Mouse (Mus musculus): ENCODE measurements around the gene AI661453.

Gene AI661453

DNA sequence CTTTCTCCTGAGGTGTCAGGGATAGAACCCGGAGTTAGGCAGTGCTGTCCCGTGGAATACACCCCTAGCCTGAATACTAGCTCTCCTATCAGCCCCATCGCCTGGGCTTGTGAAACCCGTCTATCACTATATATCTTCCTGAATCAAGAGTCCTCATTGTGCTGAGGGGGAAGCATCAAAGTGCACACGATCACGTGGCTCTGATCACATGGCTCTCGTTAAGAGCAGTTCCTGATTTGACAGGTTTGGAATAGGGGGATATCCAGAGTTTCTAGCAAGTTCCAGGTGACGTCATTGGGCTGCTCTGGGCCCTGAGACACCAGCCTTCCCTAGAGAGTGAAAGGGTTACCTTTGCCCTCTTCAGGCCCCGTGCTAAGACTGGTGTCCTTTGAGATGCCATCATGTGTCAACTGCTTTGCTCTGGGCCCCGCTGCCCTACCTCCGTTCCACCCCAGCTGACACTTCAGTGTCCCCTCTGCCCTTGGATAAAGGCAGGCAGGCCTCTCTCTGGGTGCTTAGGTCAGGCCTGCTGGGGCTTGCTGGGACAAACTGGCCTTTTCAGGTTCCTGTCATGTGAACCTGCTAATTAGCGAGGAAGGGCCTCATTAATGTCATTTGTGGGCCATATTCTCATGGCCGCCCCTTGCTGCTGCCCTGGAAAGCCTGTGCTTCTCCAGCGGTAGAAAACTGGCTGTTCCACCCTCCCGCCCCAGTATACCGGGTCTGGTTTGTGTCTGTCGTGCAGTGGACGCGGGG, 5.1 kb downstream of the AI661453 start:
- DNase-seq (ENCODE audit: low spot score) = no peak

DNA sequence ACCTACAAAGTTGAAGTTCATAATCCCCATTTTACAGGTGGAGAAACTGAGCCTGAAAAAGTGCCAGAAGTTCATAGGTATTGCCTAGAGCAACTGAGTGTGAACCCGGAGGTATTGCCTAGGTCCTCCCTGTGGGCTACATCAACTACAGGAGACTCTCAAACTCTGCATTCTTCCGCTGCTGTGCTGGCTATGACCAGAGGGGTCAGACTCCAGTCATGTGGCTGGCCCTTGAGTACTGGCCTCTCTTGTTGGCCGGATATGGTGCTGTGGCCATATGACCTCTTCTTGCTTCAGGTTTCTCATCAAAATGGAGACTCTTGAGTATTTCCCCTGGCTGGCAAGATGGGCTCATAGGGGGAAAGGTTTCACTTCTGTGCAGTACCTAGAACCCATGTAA, 5.9 kb downstream of the AI661453 start:
- no peak for DNase-seq (ENCODE audit: low spot score)

DNA sequence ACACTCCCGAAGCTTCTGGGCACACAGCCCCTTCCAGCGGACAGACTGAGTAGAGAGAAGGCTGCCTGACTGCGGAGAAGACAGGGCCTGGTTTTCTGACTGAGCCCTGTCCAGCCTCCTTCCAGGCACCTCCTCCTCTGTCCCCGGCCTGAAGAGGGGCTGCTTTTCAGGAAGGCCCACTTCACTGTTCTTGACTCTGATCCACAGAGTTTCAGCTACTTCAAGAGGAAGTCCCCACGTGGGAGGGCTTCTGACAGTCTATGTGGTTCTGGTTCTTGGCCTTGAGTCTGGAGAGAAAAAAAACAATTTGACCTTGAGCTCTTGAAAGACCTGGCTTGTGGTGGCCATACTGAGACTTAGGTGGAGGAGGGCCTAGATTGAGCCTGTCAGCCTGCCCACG, 7.7 kb downstream of the AI661453 start:
- DNase-seq (ENCODE audit: low spot score) = no peak

DNA sequence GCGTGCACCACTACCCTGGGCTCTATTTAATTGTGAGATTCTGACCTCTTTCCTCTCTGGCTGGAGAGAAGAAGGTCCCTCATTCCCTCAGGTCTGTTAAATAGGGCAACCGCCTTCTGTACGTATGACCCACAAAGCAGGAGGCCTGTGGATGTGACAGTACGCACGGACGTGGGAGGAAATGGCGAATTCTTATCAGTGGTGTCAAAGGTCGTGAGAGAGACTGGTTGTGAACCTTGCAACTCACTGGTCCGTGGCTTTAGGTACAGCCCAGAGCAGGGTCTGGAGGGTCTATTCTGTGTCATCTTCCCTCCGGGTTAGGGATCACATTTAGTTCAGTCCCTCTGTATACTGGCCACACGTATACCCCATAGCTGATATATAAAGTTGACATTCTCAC, 9.1 kb downstream of the AI661453 start:
- DNase-seq (ENCODE audit: low spot score) = no peak

DNA sequence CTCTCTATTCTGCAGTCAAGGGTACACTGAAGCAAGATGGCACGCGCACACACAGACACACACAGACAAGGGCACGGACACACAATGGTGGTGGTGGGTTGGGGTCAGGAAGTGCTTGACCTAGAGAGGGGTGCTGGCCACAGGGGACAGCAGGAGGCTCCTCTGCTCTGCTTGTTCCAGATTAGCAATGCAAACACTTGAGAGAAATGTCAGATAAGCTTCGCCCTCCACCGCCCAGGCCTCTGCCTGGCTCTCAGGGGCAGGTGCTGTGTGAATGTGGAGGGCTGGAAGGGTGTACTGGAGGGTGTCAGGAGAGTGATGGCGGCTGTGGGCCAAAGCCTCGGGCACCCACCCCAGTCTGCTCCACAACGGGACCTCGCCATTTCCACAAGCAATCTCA, 9.6 kb downstream of the AI661453 start:
- no peak for DNase-seq (ENCODE audit: low spot score)

DNA sequence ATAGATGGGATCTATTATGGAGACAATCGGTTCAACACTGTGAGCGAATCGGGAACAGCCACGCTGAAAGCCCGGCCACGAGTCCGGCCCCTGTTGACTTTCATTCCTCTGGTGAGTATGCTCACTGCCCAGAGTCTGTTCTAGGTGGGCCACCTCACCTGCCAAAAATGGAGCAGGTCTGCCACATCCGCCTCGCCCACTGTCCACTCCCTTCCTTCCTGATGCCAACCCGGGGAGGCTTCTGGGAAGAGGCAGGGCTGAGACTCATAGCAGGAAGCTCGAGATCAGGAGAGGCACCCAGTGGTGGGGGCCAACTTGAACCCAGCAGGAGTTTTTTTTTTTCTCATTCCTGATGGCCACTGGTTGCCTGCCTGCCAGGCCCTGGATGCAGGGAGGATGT, 10.1 kb downstream of the AI661453 start:
- DNase-seq (ENCODE audit: low spot score) = no peak

DNA sequence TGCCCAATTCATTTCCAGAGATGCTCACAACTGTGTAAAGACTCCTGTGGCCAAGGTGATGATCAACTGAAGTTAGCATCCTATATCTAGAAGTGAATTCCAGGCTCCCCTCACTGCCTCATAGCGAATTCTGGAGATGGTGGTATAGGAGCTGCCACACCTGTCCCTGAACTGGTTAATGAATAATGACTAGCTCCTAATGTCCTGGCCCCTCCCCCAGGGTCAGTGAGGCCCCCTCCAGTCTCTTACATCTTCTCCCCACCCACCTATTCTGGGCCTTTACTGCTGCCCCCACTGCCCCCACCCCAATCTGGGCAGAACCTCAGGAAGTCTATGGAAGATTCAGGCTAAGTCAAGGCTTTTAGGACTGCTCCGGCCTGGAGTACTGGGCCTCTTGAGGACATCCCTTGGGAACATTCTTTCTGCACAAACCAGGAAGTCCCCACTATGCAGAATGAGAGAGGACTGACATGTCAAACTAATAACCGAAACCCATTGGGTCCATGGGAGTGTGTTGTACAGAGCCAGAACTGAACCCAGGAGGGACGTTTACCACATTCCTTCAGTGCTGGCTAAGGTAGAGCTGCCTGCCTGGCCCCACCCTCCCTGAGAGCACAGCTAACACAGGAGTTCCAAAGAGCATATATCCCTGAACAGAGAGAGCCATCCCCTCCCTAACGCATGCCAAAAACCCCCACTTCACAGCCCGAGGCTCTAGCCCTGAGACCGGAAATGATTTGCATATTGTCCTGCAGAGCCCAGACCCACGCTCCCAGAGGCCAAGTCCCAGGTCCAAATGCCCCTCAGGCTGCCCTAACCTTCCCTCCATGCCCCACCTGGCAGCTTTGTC, 12.3 kb downstream of the AI661453 start:
- no peak for DNase-seq (ENCODE audit: low spot score)

DNA sequence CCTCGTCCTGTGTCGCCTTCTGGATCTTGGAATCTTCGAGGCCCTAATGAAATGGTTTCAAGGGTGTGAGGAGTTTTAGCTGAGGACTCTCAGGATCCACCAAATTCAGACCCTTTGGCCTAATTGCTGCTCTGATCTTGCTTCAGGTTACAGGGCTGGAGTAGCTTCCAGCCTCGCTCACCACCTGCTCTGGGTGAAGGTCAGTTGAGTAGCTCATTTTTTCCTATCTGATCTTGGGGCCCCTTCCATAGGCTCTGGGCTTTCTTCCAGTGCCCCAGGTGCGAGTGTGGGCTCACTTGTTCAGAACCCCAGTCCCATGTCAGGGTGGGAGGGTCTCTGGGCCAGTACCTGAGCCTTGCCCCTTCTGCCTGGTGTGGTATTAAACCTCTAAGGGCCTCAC, 13.0 kb downstream of the AI661453 start:
- DNase-seq (ENCODE audit: low spot score) = no peak

DNA sequence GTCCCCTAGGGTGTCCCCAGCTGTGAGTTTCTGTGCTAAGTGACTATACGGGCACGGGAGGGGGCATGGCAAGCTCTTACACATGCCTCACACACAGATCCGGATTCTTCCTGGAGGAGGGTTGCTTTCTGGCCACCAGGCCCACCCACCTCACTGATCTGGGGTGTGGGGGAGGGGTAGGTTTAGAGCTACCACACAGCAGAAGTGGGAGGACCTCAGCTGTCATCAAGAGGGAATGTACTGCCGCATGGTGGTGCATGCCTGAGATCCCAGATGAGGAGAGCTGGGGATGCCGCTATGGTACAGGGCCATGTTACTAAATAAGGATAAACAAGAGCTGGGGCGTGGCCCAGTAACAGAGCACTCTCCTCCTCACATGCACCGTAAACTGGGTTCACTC, 13.8 kb downstream of the AI661453 start:
- no peak for DNase-seq (ENCODE audit: low spot score)

DNA sequence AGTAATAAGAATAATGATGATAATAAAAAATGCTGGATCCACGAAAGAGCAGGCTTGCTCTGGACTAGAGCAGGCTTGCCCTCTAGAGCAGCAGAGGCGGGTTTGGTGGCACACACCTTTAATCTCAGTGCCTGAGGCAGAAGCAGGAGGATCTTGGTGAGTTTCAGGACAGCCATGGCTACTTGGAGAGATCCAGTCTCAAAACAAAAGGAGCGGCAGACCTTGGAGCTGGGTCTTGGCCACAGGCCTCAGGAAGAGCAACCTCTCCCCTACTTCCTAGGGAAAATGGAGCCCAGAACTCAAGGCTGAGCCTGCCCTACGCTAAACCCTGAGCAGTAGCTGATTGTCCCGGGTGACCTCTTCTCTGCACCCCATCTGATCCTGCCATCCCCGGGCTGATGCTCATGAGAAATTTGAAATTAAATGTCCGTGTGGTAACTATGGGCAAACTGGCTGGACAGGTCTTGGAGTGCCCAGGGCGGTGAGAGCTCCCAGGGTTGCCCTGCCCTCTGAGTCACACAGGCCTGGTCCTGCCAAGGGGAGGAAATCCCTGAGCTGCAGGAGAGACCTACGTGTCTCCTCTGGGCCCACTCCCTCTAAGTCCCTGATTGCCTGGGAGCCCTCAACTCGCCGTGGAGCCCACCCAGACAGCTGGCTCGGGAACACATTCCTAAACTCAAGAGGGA, 14.6 kb downstream of the AI661453 start:
- no peak for DNase-seq (ENCODE audit: low spot score)

DNA sequence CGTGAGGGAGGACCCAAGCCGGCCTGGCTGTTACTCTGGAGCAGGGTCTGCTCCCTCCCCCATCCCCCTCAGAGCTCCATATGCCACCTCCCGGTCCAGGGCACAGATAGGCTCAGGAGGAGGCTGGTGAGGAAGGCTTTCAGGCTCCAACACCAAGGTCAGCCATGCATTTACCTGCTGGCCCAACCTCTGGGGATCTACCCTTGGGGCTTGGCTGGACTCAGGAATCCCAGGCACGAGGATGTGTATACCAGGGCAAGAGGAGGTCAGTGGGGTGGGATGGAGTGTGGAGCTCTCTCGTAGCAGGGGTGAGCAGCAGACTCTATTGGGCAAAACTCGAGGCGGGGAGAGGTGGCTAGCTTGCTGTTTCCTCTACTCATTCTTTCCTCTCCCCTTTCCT, 16.5 kb downstream of the AI661453 start:
- DNase-seq (ENCODE audit: low spot score) = no peak

DNA sequence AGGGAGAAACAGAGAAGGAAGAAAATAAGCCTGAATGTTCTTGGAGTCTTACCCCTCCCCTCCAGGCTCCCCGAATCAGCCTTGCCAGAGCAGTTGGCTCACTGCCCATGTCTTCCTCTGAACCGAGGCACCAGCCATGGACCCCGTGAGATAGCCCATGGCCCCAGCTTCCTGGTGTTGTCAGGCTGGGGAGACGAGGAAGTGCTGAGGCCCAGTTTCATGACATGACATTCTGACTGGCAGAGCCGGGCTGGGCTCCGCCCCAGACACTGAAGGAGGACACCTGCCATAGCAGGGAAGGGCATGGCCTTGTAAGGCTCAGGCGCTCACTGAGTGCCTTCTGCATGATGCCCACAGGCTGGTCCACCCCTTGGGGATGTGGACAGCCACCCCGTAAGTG, 18.3 kb downstream of the AI661453 start:
- no peak for DNase-seq (ENCODE audit: low spot score)

DNA sequence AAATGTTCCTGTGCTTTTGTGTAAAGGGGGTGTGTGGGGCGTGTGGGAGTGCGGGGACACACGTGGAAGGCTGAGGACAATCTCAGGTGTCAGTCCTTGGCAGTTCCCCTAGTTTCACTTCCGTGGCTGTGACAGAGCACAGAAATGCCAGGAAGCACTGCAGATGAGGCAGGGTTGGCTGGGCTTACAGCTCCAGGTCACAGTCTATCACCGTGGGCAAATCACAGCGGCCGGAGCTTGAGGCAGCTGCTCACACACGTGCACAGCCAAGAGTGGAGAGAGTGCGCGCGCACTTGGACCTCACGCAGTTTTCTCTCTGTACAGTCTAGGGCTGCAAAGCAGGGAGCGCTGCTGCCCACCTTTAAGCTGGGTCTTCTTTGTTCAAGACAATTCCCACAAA, 21.9 kb downstream of the AI661453 start:
- no peak for DNase-seq (ENCODE audit: low spot score)

DNA sequence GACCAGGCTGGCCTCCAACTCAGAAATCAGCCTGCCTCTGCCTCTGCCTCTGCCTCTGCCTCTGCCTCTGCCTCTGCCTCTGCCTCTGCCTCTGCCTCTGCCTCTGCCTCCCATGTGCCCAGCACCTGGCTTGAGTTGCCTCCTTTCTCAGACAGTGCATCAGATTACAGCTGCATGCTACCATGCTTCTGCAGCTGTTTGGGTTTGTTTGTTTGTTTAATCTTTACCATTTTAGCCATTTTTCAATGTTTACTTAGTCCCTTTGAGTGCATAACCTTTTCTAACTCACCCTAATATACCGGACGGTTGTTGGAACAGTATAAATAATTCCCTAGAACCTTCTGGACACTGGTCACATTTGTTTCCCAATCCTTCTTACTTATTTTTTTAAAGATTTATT, 22.5 kb downstream of the AI661453 start:
- DNase-seq (ENCODE audit: low spot score) = no peak

DNA sequence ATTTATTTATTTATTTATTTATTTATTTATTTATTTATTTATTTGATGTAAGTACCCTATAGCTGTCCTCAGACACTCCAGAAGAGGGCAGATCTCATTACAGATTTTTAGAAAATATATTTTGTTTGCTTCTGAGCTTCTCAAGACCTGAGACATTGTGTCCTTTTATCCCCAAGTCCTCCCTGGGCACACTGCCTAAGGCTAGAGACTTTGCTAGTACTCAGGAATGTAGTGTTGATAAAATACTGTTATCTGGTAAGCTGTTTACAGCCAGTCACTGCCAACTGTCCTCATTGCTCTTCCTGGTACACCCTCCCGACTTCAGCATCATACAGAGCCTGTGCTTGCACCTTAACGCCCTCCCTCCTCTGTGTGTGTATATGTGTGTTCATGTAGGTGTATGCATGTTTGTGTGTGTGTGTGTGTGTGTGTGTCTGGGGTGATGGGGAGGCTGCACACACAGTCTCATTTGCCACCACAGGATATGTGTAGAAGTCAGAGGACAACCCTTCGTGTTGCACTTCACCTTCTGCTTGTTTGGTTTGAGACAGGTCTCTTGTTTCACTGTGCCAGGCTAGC, 23.0 kb downstream of the AI661453 start:
- no peak for DNase-seq (ENCODE audit: low spot score)

DNA sequence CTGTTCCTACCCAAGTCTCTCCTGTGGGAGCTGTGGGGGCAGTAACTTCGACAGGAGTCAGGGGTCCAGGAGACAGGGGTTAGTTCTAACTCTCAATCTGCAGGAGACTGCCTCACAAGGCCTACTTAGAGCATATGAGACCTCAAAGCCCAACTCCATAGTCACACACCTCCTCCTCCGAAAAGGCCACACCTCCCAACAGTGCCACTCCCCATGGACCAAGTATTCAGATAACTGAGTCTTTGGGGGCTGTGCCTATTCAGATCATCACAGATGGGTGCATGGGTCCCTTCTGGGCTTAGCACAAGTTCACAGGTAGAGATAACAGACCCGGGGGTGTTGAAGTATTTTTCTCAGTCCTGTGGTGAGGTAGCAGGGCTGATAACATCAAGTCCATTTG, 25.3 kb downstream of the AI661453 start:
- no peak for DNase-seq (ENCODE audit: low spot score)

DNA sequence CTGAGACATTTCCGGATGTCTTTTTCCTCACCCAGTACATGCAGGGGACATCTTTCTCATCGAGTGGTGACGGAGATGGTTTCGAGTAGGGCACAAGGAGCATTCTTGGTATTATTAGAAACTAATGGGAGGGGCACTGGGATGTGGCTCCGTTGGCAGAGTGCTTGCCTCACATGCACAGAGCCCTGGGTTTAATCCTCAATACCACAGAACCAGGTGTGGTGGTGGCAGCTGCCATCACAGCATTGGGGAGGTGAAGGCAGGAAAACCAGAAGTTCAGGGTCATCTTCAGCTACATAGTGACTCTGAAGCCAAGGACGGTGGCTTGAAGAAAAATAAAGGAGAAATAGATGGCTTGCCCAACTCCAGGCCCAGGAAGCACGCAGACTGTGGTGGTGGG, 25.8 kb downstream of the AI661453 start:
- no peak for DNase-seq (ENCODE audit: low spot score)

DNA sequence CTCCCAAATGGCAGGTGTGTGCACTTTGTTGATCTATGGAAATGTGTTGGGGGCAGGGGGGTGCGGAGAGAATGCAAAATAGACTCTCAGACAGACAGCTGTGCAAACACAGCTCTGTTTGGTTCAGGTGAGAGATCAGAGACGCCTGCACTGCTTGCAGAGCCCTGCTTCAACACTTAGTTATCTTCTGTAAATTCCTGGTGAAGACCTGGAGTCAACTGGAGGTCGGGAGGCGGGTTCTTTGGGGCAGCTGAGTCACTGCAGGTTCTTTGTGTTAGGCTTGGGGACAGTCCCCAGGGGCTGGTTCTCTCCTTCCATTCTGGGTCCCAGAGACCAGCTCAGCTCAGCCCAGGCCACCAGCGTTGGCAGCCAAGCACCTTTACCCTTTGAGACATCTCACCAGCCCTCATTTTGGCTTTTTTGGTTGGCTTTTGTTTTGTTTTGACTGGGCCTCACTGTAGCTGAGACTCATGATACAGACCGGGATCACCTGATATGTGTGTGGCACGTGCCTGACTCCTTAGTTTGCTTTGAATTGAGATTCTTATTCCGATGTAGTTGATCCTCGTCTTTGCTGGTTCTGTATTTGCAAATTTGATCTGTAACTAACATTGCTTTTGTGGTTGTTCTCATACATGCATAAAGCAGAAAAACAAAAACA, 26.4 kb downstream of the AI661453 start:
- no peak for DNase-seq (ENCODE audit: low spot score)

DNA sequence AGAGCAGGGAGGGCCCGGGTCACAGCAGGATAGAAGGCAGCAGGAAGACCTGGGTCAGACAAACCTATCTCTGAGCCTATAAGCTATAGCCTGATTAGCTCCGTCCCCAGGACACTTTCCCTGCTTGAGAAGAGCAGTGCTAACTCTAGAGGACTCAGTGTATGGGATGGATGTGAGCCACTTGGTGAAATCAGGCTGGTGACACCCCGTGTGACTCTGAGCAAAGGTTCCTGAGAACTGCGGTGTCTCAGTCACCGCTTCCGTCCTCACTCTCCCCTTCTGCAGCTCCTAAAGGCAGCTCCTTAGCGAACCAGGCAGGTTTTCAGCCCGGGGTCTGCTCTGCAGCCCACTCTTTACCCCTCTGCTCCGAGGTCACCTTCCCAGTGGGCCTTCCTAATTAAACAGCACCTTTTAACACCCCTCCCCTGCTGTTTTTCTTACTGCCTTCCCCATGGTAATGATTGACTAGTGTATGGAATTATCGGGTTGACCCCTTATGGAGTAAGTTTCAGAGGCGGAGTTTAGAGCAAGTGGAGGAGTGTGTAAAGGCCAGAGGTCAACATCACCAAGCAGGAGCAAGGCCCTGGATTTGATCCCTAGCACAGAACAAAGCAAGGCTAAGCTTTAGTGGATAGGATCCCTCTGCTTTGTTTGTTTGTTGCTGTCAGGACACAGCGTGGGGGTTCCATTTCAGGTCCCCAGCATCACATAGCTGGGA, 28.0 kb downstream of the AI661453 start:
- no peak for DNase-seq (ENCODE audit: low spot score)

DNA sequence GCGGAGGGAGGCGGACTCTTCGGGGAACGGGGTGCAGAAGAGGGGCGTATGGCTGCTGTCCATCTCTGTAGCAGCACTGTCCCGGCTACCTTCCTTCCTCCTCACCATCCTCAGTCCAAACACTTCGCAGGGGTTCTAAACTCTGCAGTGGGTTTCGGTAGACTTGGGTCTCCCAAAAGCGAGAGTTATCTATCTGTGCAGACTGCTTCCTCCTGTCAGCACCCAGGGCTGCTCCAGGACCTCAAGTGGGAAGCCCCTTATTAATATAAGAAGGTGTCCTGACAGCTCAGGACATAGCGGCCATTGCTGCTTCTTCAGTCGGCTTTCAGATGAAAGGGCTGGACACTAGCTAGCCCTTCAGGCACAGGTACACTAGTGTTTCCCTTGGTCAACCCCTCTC, 28.6 kb downstream of the AI661453 start:
- no peak for DNase-seq (ENCODE audit: low spot score)

DNA sequence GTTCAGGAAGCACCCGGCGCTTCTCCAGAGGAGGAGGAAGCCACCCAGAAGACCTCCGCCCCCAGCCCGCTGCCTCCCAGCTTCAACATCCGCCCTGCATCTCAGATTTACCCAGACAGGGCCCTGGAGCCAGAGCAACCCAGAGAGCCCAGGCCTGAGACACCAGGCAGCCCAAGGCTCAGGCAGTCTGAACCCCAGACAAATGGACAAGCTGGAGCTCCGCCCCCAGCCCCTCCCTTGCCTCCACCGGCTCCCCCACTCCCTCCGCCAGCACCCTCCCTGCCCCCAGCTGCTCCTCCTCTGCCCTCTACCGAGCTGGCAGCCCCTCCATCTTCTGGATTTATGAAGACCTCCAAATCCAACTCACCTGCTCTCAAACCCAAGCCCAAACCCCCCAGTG, 29.9 kb downstream of the AI661453 start:
- DNase-seq (ENCODE audit: low spot score) = no peak

All from T-cell, adult 2 months (primary cell).